Mouse (Mus musculus): ENCODE data around the gene Spcs2.
"Not testable (repeated sequence)": the region's sequence is repeated elsewhere in the genome, so short reads cannot be mapped to it uniquely, and the experiment has no call there.

The Spcs2 gene

GRCm38 (mm10) chr7:99822426-99822825, 40.8 kb downstream of the Spcs2 start:
- no peak for DNase-seq

- DNase-seq = no peak
Observed at GRCm38 (mm10) chr7:99821953-99822352, 41.3 kb downstream of the Spcs2 start.

- not testable (repeated sequence) for DNase-seq
Observed at GRCm38 (mm10) chr7:99818181-99818725, 45.0 kb downstream of the Spcs2 start.

- peak; percentile 53 for DNase-seq
Observed at GRCm38 (mm10) chr7:99813394-99813793, 49.9 kb downstream of the Spcs2 start.

GRCm38 (mm10) chr7:99811661-99812060, 51.6 kb downstream of the Spcs2 start:
- no peak for DNase-seq

GRCm38 (mm10) chr7:99810814-99811213, 52.4 kb downstream of the Spcs2 start:
- DNase-seq = no peak

- DNase-seq = peak; percentile 21
Observed at GRCm38 (mm10) chr7:99807043-99807442, 56.2 kb downstream of the Spcs2 start.

GRCm38 (mm10) chr7:99805340-99805739, 57.9 kb downstream of the Spcs2 start:
- no peak for DNase-seq

GRCm38 (mm10) chr7:99804033-99804432, 59.2 kb downstream of the Spcs2 start:
- not testable (repeated sequence) for DNase-seq

- DNase-seq = no peak
Observed at GRCm38 (mm10) chr7:99803535-99803934, 59.7 kb downstream of the Spcs2 start.

GRCm38 (mm10) chr7:99799118-99799517, 64.1 kb downstream of the Spcs2 start:
- no peak for DNase-seq

GRCm38 (mm10) chr7:99797911-99798647, 65.2 kb downstream of the Spcs2 start:
- DNase-seq = peak; percentile 73

- no peak for DNase-seq
Observed at GRCm38 (mm10) chr7:99797261-99797660, 66.0 kb downstream of the Spcs2 start.

- DNase-seq = no peak
Observed at GRCm38 (mm10) chr7:99796471-99796870, 66.8 kb downstream of the Spcs2 start.

GRCm38 (mm10) chr7:99795192-99795981, 67.9 kb downstream of the Spcs2 start:
- no peak for DNase-seq

GRCm38 (mm10) chr7:99794096-99794495, 69.2 kb downstream of the Spcs2 start:
- no peak for DNase-seq

- DNase-seq = no peak
Observed at GRCm38 (mm10) chr7:99790816-99791215, 72.4 kb downstream of the Spcs2 start.

- DNase-seq = no peak
Observed at GRCm38 (mm10) chr7:99788563-99788962, 74.7 kb downstream of the Spcs2 start.

- DNase-seq = no peak
Observed at GRCm38 (mm10) chr7:99787935-99788334, 75.3 kb downstream of the Spcs2 start.

All from kidney, adult 9 months (tissue).